ENCODE assay signal across 19 mouse cellular contexts in the genomic region with DNA sequence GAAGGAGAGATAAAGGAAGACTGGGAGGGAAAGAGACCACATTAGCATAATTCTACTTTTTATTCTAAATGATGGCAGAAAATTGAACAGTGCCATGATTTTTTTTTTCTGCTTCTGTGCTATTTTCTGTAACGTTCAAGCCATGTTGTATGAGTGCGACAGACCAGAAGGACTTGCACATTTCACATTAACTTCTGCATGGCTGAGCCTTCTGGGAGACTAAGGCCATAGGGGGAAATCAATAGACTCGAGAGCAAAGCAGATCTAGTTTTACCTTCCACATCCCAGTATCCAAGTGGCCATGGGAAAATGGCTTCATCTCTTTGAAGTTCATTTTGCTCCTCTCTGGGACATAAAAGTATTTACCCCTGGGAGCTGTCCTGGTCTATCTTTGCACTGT.
A peak's percentile ranks its signal among the peaks of the same experiment; 100 is the strongest.
DNase-seq lines count a peak whose midpoint lies in the region; ATAC-seq and TF ChIP-seq lines count a peak whose summit lies in the region.
"Had no signal": no experiment of that assay in that cellular context is flagged by ENCODE, and none has a peak within 500 bp of the region (broad histone marks: within the 10 kb centered on the region; RNA-seq: fewer than 3 reads in every experiment).

No protein-coding gene starts in this region.

- peaks cover 69% of the 10 kb centered on the region for H3K4me1 ChIP-seq in cerebellum, adult 2 months (ENCODE audit: control insufficient read depth, insufficient read depth, low read length)
- H3K4me1 ChIP-seq in midbrain, embryonic 11.5 days (ENCODE audit: control insufficient read depth, insufficient read depth, low read length): no peaks in the 10 kb centered on the region
- no peaks in the 10 kb centered on the region for H3K4me1 ChIP-seq in midbrain, embryonic 14.5 days (ENCODE audit: control insufficient read depth, insufficient read depth, low read length)

- TF ChIP-seq POLR2A in cerebellum, adult 2 months (IDR thresholded peaks at IDR 0.05; ENCODE audit: borderline replicate concordance, insufficient read depth, low read length): no peak

- H3K4me3 ChIP-seq in cerebellum, adult 2 months (replicated peaks; ENCODE audit: insufficient read depth, low read depth, low read length): no peak overlapping the region
- H3K4me3 ChIP-seq in midbrain, embryonic 11.5 days (ENCODE audit: low read depth, low read length): no peak overlapping the region
- H3K4me3 ChIP-seq in midbrain, embryonic 14.5 days (replicated peaks; ENCODE audit: low read depth, low read length): no peak overlapping the region
- H3K4me3 ChIP-seq: forebrain, embryonic 15.5 days; heart, embryonic 12.5 days; heart, embryonic 15.5 days; hindbrain, embryonic 10.5 days; hindbrain, embryonic 13.5 days; intestine, embryonic 15.5 days had no signal

- no peaks in the 10 kb centered on the region for H3K36me3 ChIP-seq in midbrain, embryonic 11.5 days (ENCODE audit: control insufficient read depth, insufficient read depth, low read length)
- H3K36me3 ChIP-seq in midbrain, embryonic 14.5 days (ENCODE audit: control insufficient read depth, insufficient read depth, low read length): no peaks in the 10 kb centered on the region
- H3K36me3 ChIP-seq: forebrain, embryonic 15.5 days; heart, embryonic 12.5 days; heart, embryonic 15.5 days; hindbrain, embryonic 10.5 days; hindbrain, embryonic 13.5 days; intestine, embryonic 15.5 days had no signal

- no peak for TF ChIP-seq CTCF in cerebellum, adult 2 months (IDR thresholded peaks at IDR 0.05; ENCODE audit: borderline replicate concordance, insufficient read depth, low read depth, low read length)

- DNase-seq in cerebellum, adult 2 months: no peak
- no peak for DNase-seq in cerebellum, postnatal 36 days
- DNase-seq in midbrain, embryonic 11.5 days (ENCODE audit: low spot score, missing footprints): peak; percentile 35
- no peak for DNase-seq in midbrain, embryonic 14.5 days
- DNase-seq in retina, postnatal 1 day: peak; percentile 70
- no peak for DNase-seq in left cerebral cortex, adult 11 months (ENCODE audit: low spot score)
- DNase-seq: adrenal gland, postnatal 10 days; embryo, embryonic 11 days; gastrocnemius, postnatal 25 days; heart, postnatal 10 days; heart, postnatal 36 days had no signal

- ATAC-seq in midbrain, embryonic 11.5 days (ENCODE audit: low FRiP score): no peak
- no peak for ATAC-seq in midbrain, embryonic 14.5 days (ENCODE audit: low FRiP score, low TSS enrichment)
- ATAC-seq: forebrain, embryonic 15.5 days; hindbrain, embryonic 16.5 days; intestine, embryonic 15.5 days; Patski had no signal

- no peaks in the 10 kb centered on the region for H3K27me3 ChIP-seq in cerebellum, adult 2 months (ENCODE audit: control insufficient read depth, insufficient read depth, low read length)
- no peaks in the 10 kb centered on the region for H3K27me3 ChIP-seq in midbrain, embryonic 11.5 days (ENCODE audit: control insufficient read depth, insufficient read depth, low read length)
- H3K27me3 ChIP-seq in midbrain, embryonic 14.5 days (ENCODE audit: control insufficient read depth, insufficient read depth, low read length): no peaks in the 10 kb centered on the region
- H3K27me3 ChIP-seq: forebrain, embryonic 15.5 days; heart, embryonic 12.5 days; heart, embryonic 15.5 days; hindbrain, embryonic 13.5 days; intestine, embryonic 15.5 days; Patski had no signal

- no peak overlapping the region for H3K9ac ChIP-seq in midbrain, embryonic 11.5 days (ENCODE audit: low read length)
- H3K9ac ChIP-seq in midbrain, embryonic 14.5 days (replicated peaks; ENCODE audit: low read length): no peak overlapping the region
- H3K9ac ChIP-seq: forebrain, embryonic 15.5 days; heart, embryonic 12.5 days; heart, embryonic 15.5 days; hindbrain, embryonic 13.5 days; intestine, embryonic 15.5 days had no signal

- no peak overlapping the region for H3K4me2 ChIP-seq in midbrain, embryonic 11.5 days
- H3K4me2 ChIP-seq in midbrain, embryonic 14.5 days (ENCODE audit: low read length): no peak overlapping the region
- H3K4me2 ChIP-seq: forebrain, embryonic 15.5 days; heart, embryonic 12.5 days; heart, embryonic 15.5 days; hindbrain, embryonic 13.5 days; intestine, embryonic 15.5 days had no signal

- no peaks in the 10 kb centered on the region for H3K9me3 ChIP-seq in midbrain, embryonic 11.5 days (ENCODE audit: control insufficient read depth, low read length)
- no peaks in the 10 kb centered on the region for H3K9me3 ChIP-seq in midbrain, embryonic 14.5 days (ENCODE audit: control insufficient read depth, low read length)
- H3K9me3 ChIP-seq: forebrain, embryonic 15.5 days; heart, embryonic 12.5 days; heart, embryonic 15.5 days; hindbrain, embryonic 10.5 days; hindbrain, embryonic 13.5 days; intestine, embryonic 15.5 days had no signal

- 16% methylated on average over 3 of the region's 3 CpGs for WGBS in cerebellum, adult 2 months
- 84% methylated on average over 3 of the region's 3 CpGs for WGBS in midbrain, embryonic 11.5 days
- 77% methylated on average over 3 of the region's 3 CpGs for WGBS in midbrain, embryonic 14.5 days

- peak overlapping the region; percentile 87 for H3K27ac ChIP-seq in cerebellum, adult 2 months (ENCODE audit: insufficient read depth, low read length)
- H3K27ac ChIP-seq in midbrain, embryonic 11.5 days (ENCODE audit: low read depth, low read length): no peak overlapping the region
- H3K27ac ChIP-seq in midbrain, embryonic 14.5 days (replicated peaks; ENCODE audit: low read depth, low read length): no peak overlapping the region
- H3K27ac ChIP-seq: forebrain, embryonic 15.5 days; heart, embryonic 15.5 days; hindbrain, embryonic 10.5 days; hindbrain, embryonic 13.5 days; intestine, embryonic 15.5 days had no signal

Comparison
In these comparisons a context has a peak if more than half of its experiments do, and no peak if none do; other contexts are left out.
1. DNase-seq: peak in midbrain, embryonic 11.5 days (single experiment) and retina, postnatal 1 day (single experiment); none in cerebellum, adult 2 months (0 of 2), cerebellum, postnatal 36 days (0 of 2), midbrain, embryonic 14.5 days (single experiment) and left cerebral cortex, adult 11 months (single experiment).